ENCODE assay signal across 8 mouse cellular contexts in genomic region chr9:107986376-107986775, GRCm38 (mm10). TPM values are rescaled to one million over a fixed set of nuclear protein-coding genes. Genes with fewer than 3 reads are reported as not detected.
DNase-seq lines count a peak whose midpoint lies in the region; ATAC-seq and TF ChIP-seq lines count a peak whose summit lies in the region.

No protein-coding gene starts in this region.

- TF ChIP-seq EP300 in heart, postnatal 0 days (IDR thresholded peaks at IDR 0.05; ENCODE audit: low read depth): no peak

- DNase-seq in brain, embryonic 14.5 days (ENCODE audit: low read depth): peak; percentile 85
- DNase-seq in forebrain, embryonic 11.5 days (ENCODE audit: low spot score): peak; percentile 90
- peak; percentile 70 for DNase-seq in heart, postnatal 0 days (ENCODE audit: low spot score)
- DNase-seq in kidney, postnatal 36 days: peak; percentile 85 to 89
- DNase-seq in lung, adult 18-20 months: peak; percentile 84 to 86
- DNase-seq in testis, postnatal 14 days (ENCODE audit: low spot score): peak; percentile 76

- peaks cover 14% of the 10 kb centered on the region; the same call in 1 of the 2 replicates for H3K4me1 ChIP-seq in forebrain, embryonic 11.5 days (replicated peaks; ENCODE audit: control insufficient read depth, insufficient read depth, low read length)
- peaks cover 26% of the 10 kb centered on the region for H3K4me1 ChIP-seq in heart, postnatal 0 days (ENCODE audit: control insufficient read depth, insufficient read depth)
- H3K4me1 ChIP-seq in neural tube, embryonic 14.5 days (ENCODE audit: control insufficient read depth, insufficient read depth, low read length): no peaks in the 10 kb centered on the region

- H3K36me3 ChIP-seq in forebrain, embryonic 11.5 days (ENCODE audit: control insufficient read depth, insufficient read depth, low read length): no peaks in the 10 kb centered on the region
- no peaks in the 10 kb centered on the region for H3K36me3 ChIP-seq in heart, postnatal 0 days (replicated peaks; ENCODE audit: control insufficient read depth, insufficient read depth, low read length)
- no peaks in the 10 kb centered on the region for H3K36me3 ChIP-seq in neural tube, embryonic 14.5 days (ENCODE audit: control insufficient read depth, insufficient read depth, low read length)

- peak overlapping the region; percentile 53 for H3K4me3 ChIP-seq in forebrain, embryonic 11.5 days (ENCODE audit: low read depth, low read length)
- peak overlapping the region; percentile 80 for H3K4me3 ChIP-seq in heart, postnatal 0 days (ENCODE audit: low read depth, low read length)
- H3K4me3 ChIP-seq in neural tube, embryonic 14.5 days (ENCODE audit: low read depth, low read length): peak overlapping the region; percentile 46; the same call in 1 of the 2 replicates

- no peak overlapping the region for H3K27ac ChIP-seq in forebrain, embryonic 11.5 days (ENCODE audit: low read depth, low read length)
- peak overlapping the region; percentile 98; the same call in 1 of the 2 replicates for H3K27ac ChIP-seq in heart, postnatal 0 days (ENCODE audit: low read depth)
- H3K27ac ChIP-seq in neural tube, embryonic 14.5 days (ENCODE audit: low read depth, low read length): no peak overlapping the region

- no peak for TF ChIP-seq POLR2A in brain, embryonic 14.5 days (IDR thresholded peaks at IDR 0.05; ENCODE audit: borderline replicate concordance, extremely low read depth, insufficient read depth, insufficient read length, poor library complexity, severe bottlenecking)

- WGBS in forebrain, embryonic 11.5 days: 7% methylated on average over 18 of the region's 18 CpGs
- WGBS in heart, postnatal 0 days: 3% methylated on average over 18 of the region's 18 CpGs
- WGBS in neural tube, embryonic 14.5 days: 6% methylated on average over 18 of the region's 18 CpGs

- H3K27me3 ChIP-seq in forebrain, embryonic 11.5 days (ENCODE audit: control insufficient read depth, insufficient read depth, low read length): peaks cover 15% of the 10 kb centered on the region
- H3K27me3 ChIP-seq in heart, postnatal 0 days (ENCODE audit: control insufficient read depth, insufficient read depth, low read length): no peaks in the 10 kb centered on the region
- H3K27me3 ChIP-seq in neural tube, embryonic 14.5 days (ENCODE audit: control insufficient read depth, insufficient read depth, low read length): peaks cover 9% of the 10 kb centered on the region

- TF ChIP-seq CTCF in brain, embryonic 14.5 days (IDR thresholded peaks at IDR 0.05; ENCODE audit: borderline replicate concordance, extremely low read depth, insufficient read depth, insufficient read length): peak; percentile 93
- peak; percentile 84 for TF ChIP-seq CTCF in heart, postnatal 0 days (IDR thresholded peaks at IDR 0.05; ENCODE audit: low read depth)

- ATAC-seq in CD4-positive, CD25-positive, alpha-beta regulatory T cell, adult 4 months: peak; percentile 30
- peak; percentile 73 for ATAC-seq in forebrain, embryonic 11.5 days (replicated peaks; ENCODE audit: low FRiP score)
- peak; percentile 22 for ATAC-seq in heart, postnatal 0 days (ENCODE audit: insufficient read depth, low read depth)
- ATAC-seq in neural tube, embryonic 14.5 days (ENCODE audit: low read depth): peak; percentile 58; the same call in 1 of the 2 replicates

- no peak overlapping the region for H3K9ac ChIP-seq in forebrain, embryonic 11.5 days (ENCODE audit: low read length)
- no peak overlapping the region; the same call in 1 of the 2 replicates for H3K9ac ChIP-seq in heart, postnatal 0 days (replicated peaks; ENCODE audit: low read depth, low read length)
- no peak overlapping the region for H3K9ac ChIP-seq in neural tube, embryonic 14.5 days (replicated peaks; ENCODE audit: low read depth, low read length)

- H3K4me2 ChIP-seq in forebrain, embryonic 11.5 days (ENCODE audit: low read depth, low read length, severe bottlenecking): peak overlapping the region; percentile 84
- peak overlapping the region; percentile 84 for H3K4me2 ChIP-seq in heart, postnatal 0 days (ENCODE audit: low read depth, low read length)
- H3K4me2 ChIP-seq in neural tube, embryonic 14.5 days (ENCODE audit: low read depth, low read length): peak overlapping the region; percentile 67; the same call in 1 of the 2 replicates

- no peaks in the 10 kb centered on the region for H3K9me3 ChIP-seq in forebrain, embryonic 11.5 days (ENCODE audit: control insufficient read depth, low read length)
- no peaks in the 10 kb centered on the region for H3K9me3 ChIP-seq in heart, postnatal 0 days (replicated peaks; ENCODE audit: control insufficient read depth, low read length)
- H3K9me3 ChIP-seq in neural tube, embryonic 14.5 days (ENCODE audit: control insufficient read depth, low read length): no peaks in the 10 kb centered on the region

RNA-seq across cellular contexts. Expression of gene Inka1, which starts 0.7 kb away (rescaled TPM):
- polyA plus RNA-seq in CD4-positive, CD25-positive, alpha-beta regulatory T cell, adult 4 months (2017; shearing (Covaris generic)): under 1 TPM; 0.63 to 0.87 TPM
- polyA plus RNA-seq in brain, embryonic 14.5 days (2012; rRNA removed): 13.3 and 14.6 TPM in 2 replicates
- polyA plus RNA-seq in forebrain, embryonic 11.5 days (2014; fragmentation: Nextera tagmentation; extraction: Ambion mirVana): 22.8 and 26.5 TPM in 2 replicates
- total RNA-seq in heart, postnatal 0 days (2014; rRNA removed; ENCODE audit: low replicate concordance): 34.0 and 34.3 TPM in 2 replicates
- polyA plus RNA-seq in heart, postnatal 0 days (2015; fragmentation: Nextera tagmentation; extraction: Ambion mirVana): 37.0 and 38.4 TPM in 2 replicates
- polyA plus RNA-seq in neural tube, embryonic 14.5 days (2014; fragmentation: Nextera tagmentation; extraction: Ambion mirVana): 10.4 and 19.5 TPM in 2 replicates

RNA-seq across cellular contexts. Expression of gene Gm20661, which starts 3.5 kb away (rescaled TPM):
- polyA plus RNA-seq in CD4-positive, CD25-positive, alpha-beta regulatory T cell, adult 4 months (2017; shearing (Covaris generic)): not detected
- 1.3 and 1.7 TPM in 2 replicates for polyA plus RNA-seq in brain, embryonic 14.5 days (2012; rRNA removed)
- polyA plus RNA-seq in forebrain, embryonic 11.5 days (2014; fragmentation: Nextera tagmentation; extraction: Ambion mirVana): 1.0 and 1.7 TPM in 2 replicates
- 0.19 and 4.6 TPM in 2 replicates for total RNA-seq in heart, postnatal 0 days (2014; rRNA removed; ENCODE audit: low replicate concordance)
- 0.52 and 0.57 TPM in 2 replicates for polyA plus RNA-seq in heart, postnatal 0 days (2015; fragmentation: Nextera tagmentation; extraction: Ambion mirVana)
- polyA plus RNA-seq in neural tube, embryonic 14.5 days (2014; fragmentation: Nextera tagmentation; extraction: Ambion mirVana): 0.58 and 1.8 TPM in 2 replicates

RNA-seq across cellular contexts. Expression of gene Cdhr4, which starts 5.9 kb away (rescaled TPM):
- polyA plus RNA-seq in CD4-positive, CD25-positive, alpha-beta regulatory T cell, adult 4 months (2017; shearing (Covaris generic)): 1 to 10 TPM in 1 of 2 experiments, under 1 TPM in 1; 0.39 to 1.8 TPM
- polyA plus RNA-seq in brain, embryonic 14.5 days (2012; rRNA removed): 6.1 and 6.7 TPM in 2 replicates
- polyA plus RNA-seq in forebrain, embryonic 11.5 days (2014; fragmentation: Nextera tagmentation; extraction: Ambion mirVana): 1.9 and 3.4 TPM in 2 replicates
- total RNA-seq in heart, postnatal 0 days (2014; rRNA removed; ENCODE audit: low replicate concordance): 1.5 and 10.0 TPM in 2 replicates
- polyA plus RNA-seq in heart, postnatal 0 days (2015; fragmentation: Nextera tagmentation; extraction: Ambion mirVana): 1.3 and 1.7 TPM in 2 replicates
- 1.2 and 4.5 TPM in 2 replicates for polyA plus RNA-seq in neural tube, embryonic 14.5 days (2014; fragmentation: Nextera tagmentation; extraction: Ambion mirVana)

RNA-seq across cellular contexts. Expression of gene Gm20662, which starts 9.8 kb away (rescaled TPM):
- polyA plus RNA-seq in CD4-positive, CD25-positive, alpha-beta regulatory T cell, adult 4 months (2017; shearing (Covaris generic)): not detected
- 2.3 and 4.5 TPM in 2 replicates for polyA plus RNA-seq in brain, embryonic 14.5 days (2012; rRNA removed)
- polyA plus RNA-seq in forebrain, embryonic 11.5 days (2014; fragmentation: Nextera tagmentation; extraction: Ambion mirVana): 0.39 and 1.1 TPM in 2 replicates
- 1.8 TPM in 1 of 2 replicates, not detected in the other for total RNA-seq in heart, postnatal 0 days (2014; rRNA removed; ENCODE audit: low replicate concordance)
- 0.56 and 0.62 TPM in 2 replicates for polyA plus RNA-seq in heart, postnatal 0 days (2015; fragmentation: Nextera tagmentation; extraction: Ambion mirVana)
- polyA plus RNA-seq in neural tube, embryonic 14.5 days (2014; fragmentation: Nextera tagmentation; extraction: Ambion mirVana): 0.94 TPM in 1 of 2 replicates, not detected in the other

RNA-seq across cellular contexts. Expression of gene Uba7, which starts 11.1 kb away (rescaled TPM):
- polyA plus RNA-seq in CD4-positive, CD25-positive, alpha-beta regulatory T cell, adult 4 months (2017; shearing (Covaris generic)): 100 to 1,000 TPM; 184 to 299 TPM
- polyA plus RNA-seq in brain, embryonic 14.5 days (2012; rRNA removed): 4.3 and 5.8 TPM in 2 replicates
- 7.9 and 8.4 TPM in 2 replicates for polyA plus RNA-seq in forebrain, embryonic 11.5 days (2014; fragmentation: Nextera tagmentation; extraction: Ambion mirVana)
- 52.0 and 55.6 TPM in 2 replicates for total RNA-seq in heart, postnatal 0 days (2014; rRNA removed; ENCODE audit: low replicate concordance)
- 16.4 and 18.0 TPM in 2 replicates for polyA plus RNA-seq in heart, postnatal 0 days (2015; fragmentation: Nextera tagmentation; extraction: Ambion mirVana)
- polyA plus RNA-seq in neural tube, embryonic 14.5 days (2014; fragmentation: Nextera tagmentation; extraction: Ambion mirVana): 2.0 and 8.2 TPM in 2 replicates

Comparison
In these comparisons a context has a peak if more than half of its experiments do, and no peak if none do; other contexts are left out.
1. ATAC-seq: peak in every context shown above with its lines; median percentile 73 in forebrain, embryonic 11.5 days; 58 in neural tube, embryonic 14.5 days; 30 in CD4-positive, CD25-positive, alpha-beta regulatory T cell, adult 4 months; 22 in heart, postnatal 0 days.